Mouse (Mus musculus): ENCODE results near the gene Tarbp2. TPM values are rescaled to one million over a fixed set of nuclear protein-coding genes. Genes with fewer than 3 reads are reported as not detected.
A peak's percentile ranks its signal among the peaks of the same experiment; 100 is the strongest.

The Tarbp2 gene
- polyA plus RNA-seq, 1 experiment from 2014 or later: 50.4 TPM

DNA sequence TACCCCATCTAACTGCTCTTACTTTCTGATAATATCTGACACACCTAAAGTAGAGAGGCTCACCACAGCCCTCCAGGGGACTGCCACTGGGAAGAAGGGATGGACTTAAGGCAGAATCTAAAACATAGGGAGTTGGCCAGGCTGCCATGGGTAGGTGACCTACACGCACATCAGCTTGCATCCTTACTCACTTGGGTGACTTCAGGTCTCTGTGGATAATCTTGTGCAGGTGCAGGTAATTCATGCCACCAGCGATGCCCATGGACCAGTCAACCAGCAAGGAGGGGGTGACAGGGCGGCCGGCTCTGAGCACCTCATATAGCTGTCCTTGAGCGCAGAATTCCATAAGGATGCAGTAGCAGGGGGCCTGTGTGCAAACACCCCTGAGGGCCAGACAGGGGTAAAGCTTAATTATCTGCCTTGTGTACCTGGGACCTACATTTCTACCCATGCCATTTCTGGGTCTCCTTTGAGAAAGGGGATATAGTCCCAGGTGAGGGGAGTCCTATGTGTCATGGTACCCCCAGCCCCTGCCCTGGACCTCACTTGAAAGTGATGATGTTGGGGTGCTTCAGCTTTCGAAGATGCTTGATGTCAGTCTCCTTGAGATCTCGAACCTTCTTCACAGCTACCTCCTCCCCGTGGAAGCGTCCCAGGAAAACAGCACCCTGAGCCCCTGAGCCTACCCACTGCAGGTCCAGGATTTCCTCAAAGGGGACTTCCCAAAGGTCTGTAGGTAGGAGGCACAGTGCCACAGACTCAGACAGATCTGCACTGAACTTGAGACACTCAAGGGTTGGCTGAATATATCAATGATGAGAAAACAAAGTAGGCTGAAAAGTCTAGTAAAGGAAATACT, 13.8 kb upstream of the Tarbp2 start:
- Histone ChIP-seq H3K27ac (ENCODE audit: low read depth, low read length) (no peak overlapping the region), H3K9me3 (ENCODE audit: control insufficient read depth) (no peaks in the 10 kb centered on the region), H3K36me3 (ENCODE audit: control insufficient read depth, insufficient read depth) (peaks cover 44% of the 10 kb centered on the region), H3K4me3 (ENCODE audit: low read depth, low read length) (no peak overlapping the region), H3K4me1 (replicated peaks; ENCODE audit: control insufficient read depth, insufficient read depth, low read length) (no peaks in the 10 kb centered on the region), H3K27me3 (replicated peaks; ENCODE audit: control insufficient read depth, insufficient read depth, low read length) (no peaks in the 10 kb centered on the region), H3K9ac (ENCODE audit: low read depth, low read length) (no peak overlapping the region), H3K4me2 (replicated peaks; ENCODE audit: low read depth) (no peak overlapping the region)
- WGBS: 89% methylated on average over 9 of the region's 9 CpGs
- ATAC-seq: no peak
- no peak for TF ChIP-seq CTCF (IDR thresholded peaks at IDR 0.05; ENCODE audit: low read depth)

DNA sequence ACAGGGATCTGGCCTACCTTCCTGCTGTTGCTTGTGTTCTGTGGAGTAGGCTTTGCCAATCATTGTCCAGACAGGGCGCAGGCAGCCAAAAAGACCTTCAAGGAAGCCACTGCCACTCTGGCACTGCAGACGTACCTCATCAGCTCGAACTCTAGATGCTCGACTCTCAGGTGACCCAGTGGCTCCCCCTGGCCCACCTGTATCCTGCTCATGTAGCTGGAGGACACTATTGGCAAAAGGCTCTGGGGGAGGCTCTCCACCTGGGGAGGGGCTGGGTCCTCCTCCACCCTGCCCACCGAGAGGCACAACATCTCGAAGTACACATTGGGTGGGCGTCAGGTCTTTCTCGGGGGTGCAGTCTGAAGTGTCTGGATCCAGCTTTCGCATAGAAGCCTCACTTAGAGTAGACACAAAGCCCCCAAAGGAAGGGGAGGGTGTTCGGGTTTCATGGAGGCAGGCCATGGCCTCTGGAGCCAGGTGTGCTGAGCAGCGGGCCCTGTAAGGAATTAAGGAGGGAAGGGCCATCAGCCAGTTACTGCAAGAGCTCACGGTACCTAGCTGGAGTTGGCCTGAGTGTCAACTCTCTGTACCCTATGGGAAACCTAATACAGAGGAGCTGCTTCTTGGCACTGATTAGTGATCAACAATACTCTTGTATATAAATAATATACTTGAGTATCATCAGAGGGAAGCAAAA, 12.8 kb upstream of the Tarbp2 start:
- 72% methylated on average over 12 of the region's 12 CpGs for WGBS
- Histone ChIP-seq H3K36me3 (ENCODE audit: control insufficient read depth, insufficient read depth) (peaks cover 33% of the 10 kb centered on the region), H3K9ac (ENCODE audit: low read depth, low read length) (no peak overlapping the region)

DNA sequence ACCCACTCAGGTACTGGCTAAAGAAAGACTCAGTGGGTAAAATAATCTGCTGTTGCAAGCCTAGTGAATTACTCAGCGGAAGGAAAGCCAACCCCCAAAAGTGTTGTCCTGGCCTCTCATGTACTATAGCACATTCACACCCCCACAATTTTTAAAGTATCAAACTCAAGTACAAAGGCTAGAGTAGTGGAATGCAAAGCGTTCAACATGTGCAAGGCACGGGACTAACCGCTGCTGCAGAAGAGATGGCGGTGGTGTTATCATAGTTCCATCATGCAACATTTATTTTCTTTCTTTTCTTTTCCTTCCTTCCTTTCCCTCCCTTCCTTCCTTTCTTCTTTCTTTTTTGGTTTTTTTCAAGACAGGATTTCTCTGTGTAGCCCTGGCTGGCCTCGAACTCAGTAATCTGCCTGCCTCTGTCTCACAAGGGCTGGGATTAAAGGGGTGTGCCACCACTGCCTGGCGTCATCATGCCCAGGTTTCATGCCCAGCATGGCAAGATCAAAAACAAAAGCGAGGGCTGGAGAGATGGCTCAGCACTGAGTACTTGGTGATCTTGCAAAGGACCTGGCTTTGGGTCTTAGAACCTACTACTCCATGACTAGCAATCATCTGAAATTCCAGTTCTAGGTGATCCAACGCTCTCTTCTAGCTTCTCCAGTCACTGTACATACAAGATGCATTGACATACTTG, 12.1 kb upstream of the Tarbp2 start:
- H3K4me2 ChIP-seq (replicated peaks; ENCODE audit: low read depth): no peak overlapping the region
- no peak overlapping the region for H3K27ac ChIP-seq (ENCODE audit: low read depth, low read length)
- no peaks in the 10 kb centered on the region for H3K27me3 ChIP-seq (replicated peaks; ENCODE audit: control insufficient read depth, insufficient read depth, low read length)
- H3K9me3 ChIP-seq (ENCODE audit: control insufficient read depth): no peaks in the 10 kb centered on the region
- no peaks in the 10 kb centered on the region for H3K4me1 ChIP-seq (replicated peaks; ENCODE audit: control insufficient read depth, insufficient read depth, low read length)
- no peak for TF ChIP-seq CTCF (IDR thresholded peaks at IDR 0.05; ENCODE audit: low read depth)
- peaks cover 27% of the 10 kb centered on the region for H3K36me3 ChIP-seq (ENCODE audit: control insufficient read depth, insufficient read depth)
- no peak overlapping the region for H3K9ac ChIP-seq (ENCODE audit: low read depth, low read length)
- no peak overlapping the region for H3K4me3 ChIP-seq (ENCODE audit: low read depth, low read length)
- 72% methylated on average over 9 of the region's 9 CpGs for WGBS
- ATAC-seq: no peak

More for the DNA sequence above, 12.8 kb upstream of the Tarbp2 start:
- Histone ChIP-seq H3K27ac (ENCODE audit: low read depth, low read length) (no peak overlapping the region), H3K9me3 (ENCODE audit: control insufficient read depth) (no peaks in the 10 kb centered on the region), H3K4me2 (replicated peaks; ENCODE audit: low read depth) (no peak overlapping the region), H3K27me3 (replicated peaks; ENCODE audit: control insufficient read depth, insufficient read depth, low read length) (no peaks in the 10 kb centered on the region), H3K4me1 (replicated peaks; ENCODE audit: control insufficient read depth, insufficient read depth, low read length) (no peaks in the 10 kb centered on the region), H3K4me3 (ENCODE audit: low read depth, low read length) (no peak overlapping the region)
- no peak for ATAC-seq
- TF ChIP-seq CTCF (IDR thresholded peaks at IDR 0.05; ENCODE audit: low read depth): 0 out of 2 replicates have a peak, but pooled peaks have one; percentile 10

GRCm38 (mm10) chr15:102506464-102506830, 11.5 kb upstream of the Tarbp2 start:
- Histone ChIP-seq H3K4me2 (replicated peaks; ENCODE audit: low read depth) (no peak overlapping the region), H3K4me1 (replicated peaks; ENCODE audit: control insufficient read depth, insufficient read depth, low read length) (no peaks in the 10 kb centered on the region), H3K9me3 (ENCODE audit: control insufficient read depth) (no peaks in the 10 kb centered on the region), H3K9ac (ENCODE audit: low read depth, low read length) (no peak overlapping the region), H3K4me3 (ENCODE audit: low read depth, low read length) (no peak overlapping the region), H3K27me3 (replicated peaks; ENCODE audit: control insufficient read depth, insufficient read depth, low read length) (no peaks in the 10 kb centered on the region), H3K27ac (ENCODE audit: low read depth, low read length) (no peak overlapping the region), H3K36me3 (ENCODE audit: control insufficient read depth, insufficient read depth) (peaks cover 21% of the 10 kb centered on the region)
- TF ChIP-seq CTCF (IDR thresholded peaks at IDR 0.05; ENCODE audit: low read depth): no peak
- ATAC-seq: no peak
- WGBS: 7% methylated on average over 2 of the region's 2 CpGs

GRCm38 (mm10) chr15:102506864-102507263, 11.1 kb upstream of the Tarbp2 start:
- Histone ChIP-seq H3K27me3 (replicated peaks; ENCODE audit: control insufficient read depth, insufficient read depth, low read length) (no peaks in the 10 kb centered on the region), H3K36me3 (ENCODE audit: control insufficient read depth, insufficient read depth) (peaks cover 17% of the 10 kb centered on the region), H3K4me2 (replicated peaks; ENCODE audit: low read depth) (no peak overlapping the region), H3K4me3 (ENCODE audit: low read depth, low read length) (no peak overlapping the region), H3K9me3 (ENCODE audit: control insufficient read depth) (no peaks in the 10 kb centered on the region), H3K9ac (ENCODE audit: low read depth, low read length) (no peak overlapping the region), H3K27ac (ENCODE audit: low read depth, low read length) (no peak overlapping the region), H3K4me1 (replicated peaks; ENCODE audit: control insufficient read depth, insufficient read depth, low read length) (no peaks in the 10 kb centered on the region)
- 80% methylated on average over 1 of the region's 1 CpGs for WGBS
- ATAC-seq: no peak
- no peak for TF ChIP-seq CTCF (IDR thresholded peaks at IDR 0.05; ENCODE audit: low read depth)

DNA sequence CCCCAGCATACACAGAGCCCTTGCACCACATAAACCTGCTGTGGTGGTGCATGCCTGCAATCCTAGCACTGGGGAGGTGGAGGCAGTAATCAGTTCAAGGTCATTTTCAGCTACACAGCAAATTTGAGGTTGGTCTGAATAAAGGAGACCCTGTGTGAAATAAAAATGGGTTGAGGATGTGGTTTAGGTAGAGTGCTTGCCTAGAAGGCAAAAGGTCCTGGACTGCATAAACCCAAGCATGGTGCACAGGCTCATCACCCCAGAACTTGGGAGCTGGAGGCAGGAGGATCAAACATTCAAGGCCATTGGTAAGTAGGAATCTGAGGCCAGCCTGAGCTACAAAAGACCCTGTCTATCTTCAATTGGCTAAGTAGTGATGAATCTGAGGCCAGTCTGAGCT, 10.4 kb upstream of the Tarbp2 start:
- Histone ChIP-seq H3K27me3 (replicated peaks; ENCODE audit: control insufficient read depth, insufficient read depth, low read length) (no peaks in the 10 kb centered on the region), H3K27ac (ENCODE audit: low read depth, low read length) (no peak overlapping the region), H3K9ac (ENCODE audit: low read depth, low read length) (no peak overlapping the region), H3K4me3 (ENCODE audit: low read depth, low read length) (no peak overlapping the region), H3K9me3 (ENCODE audit: control insufficient read depth) (no peaks in the 10 kb centered on the region), H3K4me2 (replicated peaks; ENCODE audit: low read depth) (no peak overlapping the region), H3K4me1 (replicated peaks; ENCODE audit: control insufficient read depth, insufficient read depth, low read length) (no peaks in the 10 kb centered on the region), H3K36me3 (ENCODE audit: control insufficient read depth, insufficient read depth) (peaks cover 15% of the 10 kb centered on the region)
- no peak for ATAC-seq
- no peak for TF ChIP-seq CTCF (IDR thresholded peaks at IDR 0.05; ENCODE audit: low read depth)

Measured in intestine, postnatal 0 days (tissue).